In genomic region chr14:61055864-61056263, GRCm38 (mm10) we compare ENCODE assay signal across 9 mouse cellular contexts. TPM values are rescaled to one million over a fixed set of nuclear protein-coding genes. Genes with fewer than 3 reads are reported as not detected.
DNase-seq lines count a peak whose midpoint lies in the region; ATAC-seq and TF ChIP-seq lines count a peak whose summit lies in the region.
"Had no signal": no experiment of that assay in that cellular context is flagged by ENCODE, and none has a peak within 500 bp of the region (broad histone marks: within the 10 kb centered on the region; RNA-seq: fewer than 3 reads in every experiment).

No protein-coding gene starts in this region.

- WGBS in heart, embryonic 10.5 days: 75% methylated on average over 1 of the region's 1 CpGs
- no CpG with 5 or more reads among the region's 1 CpGs for whole genome bisulfite sequencing in liver, embryonic 11.5 days
- WGBS in liver, embryonic 12.5 days (ENCODE audit: insufficient replicate concordance): 38% methylated on average over 1 of the region's 1 CpGs
- 55% methylated on average over 1 of the region's 1 CpGs for whole genome bisulfite sequencing in hindbrain, postnatal 0 days
- WGBS in neural tube, embryonic 13.5 days: 50% methylated on average over 1 of the region's 1 CpGs

- ATAC-seq in liver, embryonic 11.5 days (replicated peaks; ENCODE audit: low FRiP score): no peak
- no peak for ATAC-seq in liver, embryonic 12.5 days
- ATAC-seq in hindbrain, postnatal 0 days: no peak
- no peak for ATAC-seq in neural tube, embryonic 13.5 days (ENCODE audit: low read depth)

- peak overlapping the region; percentile 60 for H3K4me2 ChIP-seq in liver, embryonic 11.5 days
- H3K4me2 ChIP-seq in liver, embryonic 12.5 days: no peak overlapping the region
- peak overlapping the region; percentile 60 for H3K4me2 ChIP-seq in hindbrain, postnatal 0 days (ENCODE audit: low read depth, low read length)
- H3K4me2 ChIP-seq in neural tube, embryonic 13.5 days: peak overlapping the region; percentile 59

- H3K36me3 ChIP-seq in heart, embryonic 10.5 days: no peaks in the 10 kb centered on the region
- no peaks in the 10 kb centered on the region for H3K36me3 ChIP-seq in liver, embryonic 11.5 days (ENCODE audit: control insufficient read depth, insufficient read depth, low read length)
- no peaks in the 10 kb centered on the region for H3K36me3 ChIP-seq in liver, embryonic 12.5 days
- no peaks in the 10 kb centered on the region for H3K36me3 ChIP-seq in hindbrain, postnatal 0 days (ENCODE audit: insufficient read depth, low read length)
- H3K36me3 ChIP-seq in neural tube, embryonic 13.5 days: no peaks in the 10 kb centered on the region

- peaks cover 51% of the 10 kb centered on the region for H3K4me1 ChIP-seq in heart, embryonic 10.5 days
- peaks cover 6% of the 10 kb centered on the region; the same call in 1 of the 2 replicates for H3K4me1 ChIP-seq in liver, embryonic 11.5 days (replicated peaks; ENCODE audit: control insufficient read depth, insufficient read depth, low read length)
- H3K4me1 ChIP-seq in liver, embryonic 12.5 days: no peaks in the 10 kb centered on the region
- 0 out of 2 replicates have a peak, but pooled peaks cover 5% of the 10 kb centered on the region for H3K4me1 ChIP-seq in hindbrain, postnatal 0 days (ENCODE audit: insufficient read depth, low read length)
- H3K4me1 ChIP-seq in neural tube, embryonic 13.5 days (replicated peaks): peaks cover 18% of the 10 kb centered on the region

- peaks cover 12% of the 10 kb centered on the region; the same call in 1 of the 2 replicates for H3K27me3 ChIP-seq in heart, embryonic 10.5 days (ENCODE audit: insufficient read depth, poor library complexity, severe bottlenecking)
- H3K27me3 ChIP-seq in liver, embryonic 11.5 days (replicated peaks; ENCODE audit: control insufficient read depth, insufficient read depth, low read length): peaks cover 30% of the 10 kb centered on the region
- H3K27me3 ChIP-seq in liver, embryonic 12.5 days (replicated peaks): peaks cover 57% of the 10 kb centered on the region
- no peaks in the 10 kb centered on the region for H3K27me3 ChIP-seq in hindbrain, postnatal 0 days (ENCODE audit: insufficient read depth, low read length)
- H3K27me3 ChIP-seq in neural tube, embryonic 13.5 days: peaks cover 33% of the 10 kb centered on the region

- H3K27ac ChIP-seq in heart, embryonic 10.5 days: peak overlapping the region; percentile 72; the same call in 1 of the 2 replicates
- no peak overlapping the region for H3K27ac ChIP-seq in liver, embryonic 11.5 days (ENCODE audit: low read depth, low read length)
- H3K27ac ChIP-seq in liver, embryonic 12.5 days: no peak overlapping the region
- H3K27ac ChIP-seq in hindbrain, postnatal 0 days: no peak overlapping the region
- H3K27ac ChIP-seq in neural tube, embryonic 13.5 days (replicated peaks): no peak overlapping the region
- H3K27ac ChIP-seq: macrophage had no signal

- H3K9me3 ChIP-seq in heart, embryonic 10.5 days: no peaks in the 10 kb centered on the region
- H3K9me3 ChIP-seq in liver, embryonic 11.5 days (ENCODE audit: control insufficient read depth, low read length): no peaks in the 10 kb centered on the region
- H3K9me3 ChIP-seq in liver, embryonic 12.5 days (replicated peaks): no peaks in the 10 kb centered on the region
- no peaks in the 10 kb centered on the region for H3K9me3 ChIP-seq in hindbrain, postnatal 0 days (ENCODE audit: low read length)
- H3K9me3 ChIP-seq in neural tube, embryonic 13.5 days: no peaks in the 10 kb centered on the region

- TF ChIP-seq CTCF in hindbrain, postnatal 0 days (IDR thresholded peaks at IDR 0.05; ENCODE audit: low read depth): no peak

- H3K9ac ChIP-seq in liver, embryonic 11.5 days (ENCODE audit: low read depth, low read length): no peak overlapping the region
- H3K9ac ChIP-seq in liver, embryonic 12.5 days: no peak overlapping the region
- H3K9ac ChIP-seq in hindbrain, postnatal 0 days (replicated peaks; ENCODE audit: low read length): no peak overlapping the region
- no peak overlapping the region for H3K9ac ChIP-seq in neural tube, embryonic 13.5 days

- peak overlapping the region; percentile 56 for H3K4me3 ChIP-seq in heart, embryonic 10.5 days
- no peak overlapping the region for H3K4me3 ChIP-seq in liver, embryonic 11.5 days (ENCODE audit: low read depth, low read length)
- no peak overlapping the region for H3K4me3 ChIP-seq in liver, embryonic 12.5 days
- H3K4me3 ChIP-seq in hindbrain, postnatal 0 days (ENCODE audit: low read length): peak overlapping the region; percentile 27
- peak overlapping the region; percentile 33; the same call in 1 of the 2 replicates for H3K4me3 ChIP-seq in neural tube, embryonic 13.5 days

- DNase-seq in heart, embryonic 10.5 days (ENCODE audit: low spot score): no peak
- DNase-seq in heart, adult 9 months (ENCODE audit: low spot score in 2 of 2): no peak
- DNase-seq in liver, embryonic 11.5 days (ENCODE audit: low spot score): no peak
- no peak for DNase-seq in hindbrain, postnatal 0 days (ENCODE audit: low spot score)
- DNase-seq in gastrocnemius, postnatal 25 days: no peak
- DNase-seq in urinary bladder, adult 2 months (ENCODE audit: low spot score): no peak

RNA-seq across cellular contexts. Expression of gene Tnfrsf19, which starts 9.6 kb away (rescaled TPM):
- 29.8 and 32.8 TPM in 2 replicates for polyA plus RNA-seq in heart, embryonic 10.5 days (2016; fragmentation: Nextera tagmentation; extraction: Ambion mirVana)
- polyA plus RNA-seq in liver, embryonic 11.5 days (2014; fragmentation: Nextera tagmentation; extraction: Ambion mirVana): 13.8 and 15.5 TPM in 2 replicates
- 6.2 and 6.7 TPM in 2 replicates for polyA plus RNA-seq in liver, embryonic 12.5 days (2016; fragmentation: Nextera tagmentation; extraction: Ambion mirVana)
- total RNA-seq in hindbrain, postnatal 0 days (2014; rRNA removed): 42.2 and 51.6 TPM in 2 replicates
- 28.9 and 29.0 TPM in 2 replicates for polyA plus RNA-seq in hindbrain, postnatal 0 days (2015; fragmentation: Nextera tagmentation; extraction: Ambion mirVana)
- polyA plus RNA-seq in neural tube, embryonic 13.5 days (2015; fragmentation: Nextera tagmentation; extraction: Ambion mirVana): 27.0 and 28.7 TPM in 2 replicates
- 1 to 10 TPM; 6.1 to 8.5 TPM for total RNA-seq in gastrocnemius, postnatal 25 days (2021)
- 36.9 and 45.7 TPM in 2 replicates for polyA plus RNA-seq in urinary bladder, adult 2 months (2012; rRNA removed)
- polyA plus RNA-seq: macrophage had no signal

Comparison
In these comparisons a context has a peak if more than half of its experiments do, and no peak if none do; other contexts are left out.
1. H3K4me3 ChIP-seq: peak in heart, embryonic 10.5 days (single experiment), hindbrain, postnatal 0 days (single experiment) and neural tube, embryonic 13.5 days (single experiment); none in liver, embryonic 11.5 days (single experiment) and liver, embryonic 12.5 days (single experiment).